Mouse (Mus musculus) right cerebral cortex, postnatal 14 days (tissue): ENCODE data around the gene Rhox13.

Experiments used
- DNase-seq: peaks from one replicate; pipeline ENCODE4 v3.0.0; 2022

Rhox13 gene

GRCm38 (mm10) chrX:38120982-38121381 is at the start of gene Rhox13:
TSS of gene Rhox13 (plus strand) at chrX:38121219.
- no peak for DNase-seq

GRCm38 (mm10) chrX:38084226-38084625 is 36.8 kb upstream of the Rhox13 start:
- DNase-seq = peak; percentile 54

GRCm38 (mm10) chrX:38085041-38085440 is 36.0 kb upstream of the Rhox13 start, which contains the start of gene Rhox11:
TSS of gene Rhox11 (minus strand) at chrX:38085141.
- no peak for DNase-seq

- no peak for DNase-seq
Measured at GRCm38 (mm10) chrX:38110807-38111206, 10.2 kb upstream of the Rhox13 start, which contains the start of gene Rhox12. TSS of gene Rhox12 (minus strand) at chrX:38110907.

GRCm38 (mm10) chrX:38121478-38121877 is 459 bp downstream of the Rhox13 start:
- DNase-seq = no peak

GRCm38 (mm10) chrX:38159097-38159496 is 38.1 kb downstream of the Rhox13 start:
- no peak for DNase-seq

- no peak for DNase-seq
Measured at GRCm38 (mm10) chrX:38165315-38165714, 44.3 kb downstream of the Rhox13 start.

- DNase-seq = no peak
Measured at GRCm38 (mm10) chrX:38166064-38166463, 45.0 kb downstream of the Rhox13 start.

- DNase-seq = no peak
Measured at GRCm38 (mm10) chrX:38166592-38166991, 45.6 kb downstream of the Rhox13 start.
